Mouse (Mus musculus): ENCODE data around the gene Psap.

Psap gene

DNA sequence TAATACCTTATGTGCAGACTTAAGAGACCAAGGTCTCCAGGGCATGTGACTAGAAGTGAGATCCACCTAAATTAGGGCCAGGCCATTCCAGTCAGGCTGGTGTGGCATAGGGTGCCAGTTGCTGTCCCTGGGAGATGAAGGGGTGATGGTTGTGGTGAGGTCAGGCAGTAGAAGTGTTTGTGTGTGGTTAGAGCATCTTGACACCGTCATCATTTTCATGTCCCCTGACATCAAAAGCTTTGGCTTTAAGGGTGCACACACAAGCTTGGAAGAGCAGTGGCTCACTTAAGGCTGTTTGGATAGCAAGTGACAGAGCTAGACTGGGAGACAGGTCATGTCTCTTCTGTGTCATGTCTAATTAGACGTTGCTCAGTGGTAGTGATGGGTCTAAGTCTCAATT lies 10.3 kb downstream of the Psap start:
- in situ Hi-C loops (cut with MboI) = no loop called here

DNA sequence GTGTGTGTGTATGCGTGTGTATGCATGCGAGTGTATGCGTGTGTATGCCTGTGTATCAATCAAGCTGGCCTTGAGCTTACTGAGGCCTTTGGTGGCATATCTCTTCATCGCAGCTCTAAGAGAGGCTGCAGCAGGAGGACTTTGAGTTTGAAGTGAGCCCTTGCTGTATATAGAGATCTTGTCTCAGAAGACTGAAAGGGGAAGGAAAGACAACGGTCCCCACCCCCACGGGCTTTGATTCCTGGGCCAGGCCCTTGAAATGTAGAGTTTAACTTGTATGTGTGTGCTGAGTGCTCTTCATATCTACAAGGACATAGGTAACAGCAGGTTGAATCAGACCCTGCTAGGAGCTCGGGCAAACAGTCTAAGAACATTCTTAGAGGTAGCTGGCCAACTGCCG lies 11.8 kb downstream of the Psap start:
- in situ Hi-C loops (cut with MboI) = no loop called here

- in situ Hi-C loops (cut with MboI) = loop anchor here (10.0 kb wide), 1 partner anchor 465 kb away; the partner anchor contains the start of gene Slc29a3
Measured at GRCm38 (mm10) chr10:60290026-60290738, 12.8 kb downstream of the Psap start.

DNA sequence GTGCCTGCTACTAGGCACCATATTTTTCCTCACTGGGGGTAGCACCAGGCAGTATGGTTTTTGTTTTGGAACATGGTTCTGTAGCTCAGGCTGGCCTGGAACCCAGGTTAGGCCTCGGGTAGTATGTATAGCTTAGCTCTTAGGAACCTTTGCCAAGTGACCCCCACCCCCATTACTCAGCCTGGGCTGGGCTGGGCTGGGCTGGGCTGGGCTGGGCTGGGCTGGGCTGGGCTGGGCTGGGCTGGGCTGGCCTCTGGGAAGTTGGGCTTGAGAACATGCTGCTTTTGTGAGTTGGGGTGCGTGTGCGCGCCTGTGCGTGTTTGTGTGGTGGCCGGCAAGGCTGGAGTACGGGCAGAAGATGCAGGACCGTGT lies 13.3 kb downstream of the Psap start:
- in situ Hi-C loops (cut with MboI) = loop anchor here (10.0 kb wide), 1 partner anchor 464 kb away; the partner anchor contains the start of gene Slc29a3

- in situ Hi-C loops (cut with MboI) = loop anchor here (10.0 kb wide), 1 partner anchor 463 kb away; the partner anchor contains the start of gene Slc29a3
Measured at GRCm38 (mm10) chr10:60292209-60292608, 14.8 kb downstream of the Psap start.

DNA sequence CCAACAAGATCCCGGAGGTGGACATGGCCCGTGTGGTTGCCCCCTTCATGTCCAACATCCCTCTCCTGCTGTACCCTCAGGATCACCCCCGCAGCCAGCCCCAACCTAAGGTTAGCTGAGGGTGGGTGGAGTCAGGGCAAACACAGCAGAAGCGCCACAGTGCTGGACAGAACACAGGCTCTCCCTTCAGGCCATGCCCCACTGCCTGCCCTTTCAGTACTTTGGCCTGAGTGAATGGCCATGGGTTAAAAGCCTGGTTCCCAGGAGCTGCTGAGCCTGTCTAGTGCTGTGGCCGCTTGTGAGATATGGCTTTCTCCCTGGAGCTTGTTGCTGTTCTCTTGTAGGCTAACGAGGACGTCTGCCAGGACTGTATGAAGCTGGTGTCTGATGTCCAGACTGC lies 17.2 kb downstream of the Psap start:
- in situ Hi-C loops (cut with MboI) = loop anchor here (10.0 kb wide), 1 partner anchor 460 kb away; the partner anchor contains the start of gene Slc29a3

GRCm38 (mm10) chr10:60295356-60295755 lies 17.9 kb downstream of the Psap start:
- in situ Hi-C loops (cut with MboI) = loop anchor here (10.0 kb wide), 1 partner anchor 459 kb away; the partner anchor contains the start of gene Slc29a3

DNA sequence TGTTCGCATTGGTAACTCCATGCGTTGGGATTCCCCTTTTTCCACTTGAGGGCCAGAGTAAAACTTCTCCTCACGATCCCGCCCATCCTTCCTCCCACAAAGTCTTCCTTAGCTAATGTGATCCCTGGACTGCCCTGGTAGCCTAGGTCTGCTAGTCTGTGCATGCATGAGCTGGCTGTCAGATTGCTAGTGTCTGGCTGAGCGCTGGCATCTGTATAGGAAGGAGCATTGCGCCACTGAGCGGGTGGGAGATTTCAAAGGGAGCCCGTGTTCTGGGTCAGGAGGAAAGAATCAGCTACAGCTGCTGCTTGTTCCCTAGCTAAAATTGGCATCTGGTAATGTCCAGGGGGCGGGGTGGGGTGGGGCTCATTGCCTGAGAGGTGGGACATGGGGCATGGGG lies 18.6 kb downstream of the Psap start:
- in situ Hi-C loops (cut with MboI) = loop anchor here (10.0 kb wide), 1 partner anchor 459 kb away; the partner anchor contains the start of gene Slc29a3

- in situ Hi-C loops (cut with MboI) = loop anchor here (10.0 kb wide), 1 partner anchor 455 kb away; the partner anchor contains the start of gene Slc29a3
Measured at GRCm38 (mm10) chr10:60299636-60300035, 22.2 kb downstream of the Psap start.

DNA sequence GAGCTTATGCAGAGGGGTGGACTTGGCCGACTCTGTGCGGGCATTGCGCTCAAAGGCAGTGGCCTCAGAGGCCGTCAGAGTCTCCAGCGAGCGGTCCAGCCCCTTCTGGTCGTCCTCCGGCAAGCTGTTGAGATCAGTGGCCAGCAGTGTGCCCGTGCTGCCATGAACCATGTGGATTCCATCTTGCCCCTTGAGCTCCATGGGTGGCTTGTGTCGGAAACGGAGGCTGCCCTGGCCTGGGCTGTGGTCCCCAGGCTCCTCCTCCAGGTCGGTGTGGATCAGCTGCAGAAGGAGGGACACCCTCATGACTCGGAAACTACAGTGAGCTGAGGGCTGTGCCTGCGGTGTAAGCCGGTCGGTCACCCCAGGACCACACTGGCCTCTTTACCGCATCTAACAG lies 26.0 kb downstream of the Psap start:
- in situ Hi-C loops (cut with MboI) = no loop called here

DNA sequence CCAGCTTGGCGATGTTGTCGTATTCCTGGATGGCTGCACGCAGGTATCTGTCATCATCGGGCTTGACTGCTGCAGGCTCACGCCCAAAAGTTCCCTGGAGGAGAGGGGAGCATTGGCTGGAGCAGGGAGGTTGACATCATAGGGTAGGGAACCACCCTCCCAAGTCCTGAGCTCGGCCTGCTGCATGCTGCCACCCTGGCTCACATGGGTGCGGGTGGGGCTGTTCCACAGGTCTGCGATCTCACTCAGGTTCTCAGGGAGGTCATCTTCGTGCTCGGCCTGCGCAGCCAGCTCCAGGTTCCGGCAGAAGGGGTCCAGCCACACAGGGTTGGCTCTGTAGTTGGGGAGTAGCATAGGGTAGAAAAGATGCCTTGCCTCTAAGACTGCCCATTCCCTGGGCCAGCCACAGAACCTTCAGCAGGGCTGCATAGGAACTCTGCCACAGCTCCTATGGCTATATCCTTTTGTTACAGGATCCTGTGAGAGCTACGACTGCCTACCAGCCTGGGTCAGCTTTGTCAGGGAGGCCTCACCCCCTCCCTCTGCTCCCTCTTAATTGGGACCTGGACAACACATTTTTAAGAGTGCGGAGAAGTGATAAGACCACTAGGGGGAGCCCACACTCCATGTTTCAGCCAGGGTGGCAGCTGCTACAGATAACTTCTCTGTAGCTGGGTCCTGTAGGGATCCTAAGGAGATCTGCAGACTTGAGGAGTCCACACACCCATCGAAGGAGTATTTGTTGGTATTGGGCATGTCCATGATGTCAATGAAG lies 27.6 kb downstream of the Psap start:
- in situ Hi-C loops (cut with MboI) = no loop called here

GRCm38 (mm10) chr10:60310629-60311028 lies 33.2 kb downstream of the Psap start:
- in situ Hi-C loops (cut with MboI) = loop anchor here (5.0 kb wide), 1 partner anchor 82 kb away; no protein-coding TSS in a partner anchor

DNA sequence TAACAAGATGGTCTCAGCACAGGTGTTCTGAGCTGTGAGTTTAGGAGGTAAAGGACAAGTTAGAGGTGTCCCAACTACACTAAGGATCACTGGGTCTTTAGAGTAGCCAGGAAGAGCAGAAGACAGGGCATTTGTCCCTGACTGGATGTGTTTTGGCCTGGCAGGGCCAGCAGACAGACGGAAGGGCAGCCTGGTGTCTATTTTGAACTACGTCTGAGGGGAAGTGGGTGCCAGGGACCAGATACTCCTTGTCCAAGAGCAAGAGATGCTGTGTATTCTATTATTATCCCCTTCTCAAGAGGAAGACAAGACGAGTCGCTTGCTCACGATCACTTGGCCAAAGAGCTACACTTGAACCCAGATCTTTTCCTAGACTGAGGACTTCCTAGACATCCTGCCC lies 36.2 kb downstream of the Psap start:
- in situ Hi-C loops (cut with MboI) = loop anchor here (5.0 kb wide), 1 partner anchor 79 kb away; no protein-coding TSS in a partner anchor

DNA sequence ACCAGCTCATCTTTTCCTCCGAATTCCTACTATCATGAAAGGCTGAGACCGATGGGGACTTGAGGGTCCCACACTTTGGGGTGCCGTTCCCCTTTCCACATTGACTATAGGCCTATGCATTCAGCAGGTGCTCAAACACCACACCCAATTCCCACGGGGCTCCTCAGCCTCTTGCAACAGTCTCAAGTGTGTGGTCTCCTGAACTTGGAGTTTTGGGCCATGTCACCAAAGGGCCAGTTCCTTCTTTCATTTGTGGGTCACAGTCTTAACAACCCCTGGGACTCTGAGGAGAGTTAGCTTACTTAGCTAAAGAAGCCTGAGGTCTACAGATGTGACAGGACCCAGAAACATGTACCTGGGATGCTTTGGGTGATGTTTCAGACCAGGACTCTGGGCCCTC lies 38.7 kb downstream of the Psap start:
- in situ Hi-C loops (cut with MboI) = no loop called here

- in situ Hi-C loops (cut with MboI) = no loop called here
Measured at GRCm38 (mm10) chr10:60328963-60329650, 51.7 kb downstream of the Psap start.

DNA sequence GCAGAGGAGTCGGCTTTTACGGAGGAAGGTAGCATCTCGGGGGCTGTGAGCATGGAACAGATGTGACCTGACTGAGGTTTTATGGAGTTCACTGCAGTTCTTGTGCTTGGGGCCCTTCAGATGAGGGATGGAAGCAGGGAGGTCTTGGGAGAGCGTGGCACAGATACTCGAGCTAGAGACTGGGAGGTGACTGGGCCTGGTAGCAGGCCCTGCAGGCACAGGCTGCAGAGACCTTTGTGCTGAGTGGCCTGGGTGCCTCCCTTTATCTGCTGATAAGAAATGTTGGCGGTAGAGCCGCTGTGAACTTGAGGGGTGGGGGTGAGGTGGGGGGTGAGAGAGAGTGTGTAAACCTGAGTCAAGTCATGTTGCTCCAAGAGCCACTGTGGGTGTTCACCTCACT lies 57.2 kb downstream of the Psap start:
- in situ Hi-C loops (cut with MboI) = no loop called here

GRCm38 (mm10) chr10:60335021-60335420 lies 57.6 kb downstream of the Psap start:
- in situ Hi-C loops (cut with MboI) = no loop called here

DNA sequence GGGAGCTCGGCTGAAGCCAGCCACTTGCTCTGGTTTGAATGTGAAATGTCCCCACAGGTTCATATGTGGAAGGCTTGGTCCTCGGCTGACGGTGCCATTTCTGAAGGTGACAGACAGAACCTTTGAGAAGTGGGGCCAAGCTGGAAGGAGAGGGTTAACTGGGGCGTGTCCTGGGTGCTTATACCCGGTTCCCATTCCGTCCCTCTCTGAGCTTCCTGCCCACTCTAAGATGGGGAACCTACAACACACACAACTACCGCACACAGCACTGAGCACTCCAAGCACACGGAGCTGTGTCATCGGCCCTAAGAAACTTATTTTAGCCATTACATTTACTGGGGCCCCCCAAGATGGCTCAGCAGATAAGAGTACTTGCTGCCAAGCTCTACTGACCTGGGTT lies 64.1 kb downstream of the Psap start:
- in situ Hi-C loops (cut with MboI) = no loop called here

- in situ Hi-C loops (cut with MboI) = no loop called here
Measured at GRCm38 (mm10) chr10:60344111-60344510, 66.7 kb downstream of the Psap start.

DNA sequence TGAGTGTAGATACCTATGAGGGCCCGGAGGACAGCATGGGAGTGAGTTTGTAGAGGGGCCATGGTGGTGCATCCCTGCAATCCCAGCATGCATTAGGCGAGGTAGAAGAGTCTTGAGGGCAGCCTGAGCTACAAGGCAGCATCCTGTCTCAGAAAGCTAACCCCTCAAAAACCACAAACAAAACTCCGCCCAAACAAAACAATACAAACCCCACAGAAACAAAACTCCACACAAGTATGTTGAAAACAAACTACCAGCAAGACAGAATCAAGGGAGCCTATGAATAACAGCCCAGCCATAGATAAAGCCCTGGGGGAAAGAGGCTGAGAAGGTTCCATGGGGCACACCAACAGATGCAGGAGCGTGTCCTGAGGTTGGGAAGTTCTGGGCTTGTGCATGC lies 68.6 kb downstream of the Psap start:
- in situ Hi-C loops (cut with MboI) = no loop called here

DNA sequence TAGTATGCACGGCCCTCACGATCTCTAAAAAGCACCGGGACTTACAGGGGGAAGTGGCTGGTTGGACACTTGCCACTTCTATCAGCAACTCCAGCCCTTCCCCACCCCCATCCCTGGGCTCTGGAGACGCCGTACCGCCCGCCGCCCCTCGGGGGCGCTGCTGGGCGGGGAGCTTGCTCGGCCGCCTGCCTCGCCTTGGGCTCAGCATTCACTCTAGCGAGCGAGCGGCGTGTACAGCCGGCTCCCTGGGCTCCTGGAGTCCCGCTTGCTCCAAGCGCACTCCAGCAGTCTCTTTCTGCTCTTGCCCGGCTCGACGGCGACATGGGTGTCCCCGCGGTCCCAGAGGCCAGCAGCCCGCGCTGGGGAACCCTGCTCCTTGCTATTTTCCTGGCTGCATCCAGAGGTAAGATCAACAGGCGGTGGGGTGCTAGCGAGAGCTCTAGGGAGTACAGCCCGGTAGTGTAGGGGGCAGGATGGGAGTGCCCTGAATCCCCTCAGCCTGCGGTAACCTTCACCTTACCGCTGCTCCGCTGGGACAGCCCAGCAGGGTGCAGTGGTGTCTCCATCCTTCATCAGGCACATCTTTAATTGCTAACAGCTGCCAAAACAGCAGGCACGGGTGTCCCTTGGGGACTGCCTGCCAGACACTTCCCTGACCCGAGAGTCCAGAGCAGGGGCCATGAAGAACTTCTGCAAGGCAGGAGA lies 69.4 kb downstream of the Psap start, which contains the start of gene Vsir:
TSS of gene Vsir (plus strand) at position 151 of the 705 bp plus-strand sequence.
- in situ Hi-C loops (cut with MboI) = no loop called here
